Mouse (Mus musculus) megakaryocyte, embryonic 14.5 days (primary cell): ENCODE measurements around the gene a.

Experiments
- FLI1 ChIP-seq: IDR thresholded peaks from 2 replicates; pipeline ENCODE4 v1.6.1; 2012; ENCODE audit warnings: low read length, inconsistent platforms, mixed read lengths
- GATA1 ChIP-seq: IDR thresholded peaks from 3 replicates; pipeline ENCODE4 v1.6.1; 2012; ENCODE audit warnings: mixed read lengths, low read length, inconsistent platforms, borderline replicate concordance

GRCm38 (mm10) chr2:154836537-154836936 is 45.3 kb downstream of the a start:
- no peak for TF ChIP-seq GATA1
- no peak for TF ChIP-seq FLI1
